Mouse (Mus musculus): ENCODE measurements around the gene Wdr73. TPM values are rescaled to one million over a fixed set of nuclear protein-coding genes. Genes with fewer than 3 reads are reported as not detected.
"Not testable (repeated sequence)": the region's sequence is repeated elsewhere in the genome, so short reads cannot be mapped to it uniquely, and the experiment has no call there.

Wdr73 gene
- total RNA-seq (2021), result 1 to 10 TPM; 6.3 to 7.6 TPM
- long read RNA-seq, experiment 1, partial matches to known transcripts, result 0 of 8 reads
- long read RNA-seq, experiment 1, other reads (novel, unspliced or antisense), result 2 of 8 reads
- long read RNA-seq, experiment 2, transcript Wdr73-201 (8 exons, 2,114 nt), result major isoform, 6 of 8 reads
- long read RNA-seq, experiment 2, partial matches to known transcripts, result 0 of 8 reads
- long read RNA-seq, experiment 2, other reads (novel, unspliced or antisense), result 0 of 8 reads

- intact Hi-C loops (cut with DNase I), result loop anchor here (5.0 kb wide), 2 partner anchors 46 to 91 kb away; partner anchors contain the start of genes Sec11a and Zfp592
Observed at GRCm38 (mm10) chr7:80900944-80901501, at the start of gene Wdr73. TSS of gene Wdr73 (minus strand) at chr7:80901269.

GRCm38 (mm10) chr7:80947445-80948350 lies 46.6 kb upstream of the Wdr73 start, which contains the start of gene Sec11a:
TSS of gene Sec11a (minus strand) at chr7:80947780.
- intact Hi-C loops (cut with DNase I), result loop anchor here (2.0 to 5.0 kb wide), 2 partner anchors 45 kb away; partner anchors contain the start of genes Wdr73 and Zfp592
- DNase-seq, result peak; percentile 93 to 94

More at GRCm38 (mm10) chr7:80900944-80901501, at the start of gene Wdr73:
- peak; percentile 92 to 95 for DNase-seq

GRCm38 (mm10) chr7:80939808-80940207 lies 38.7 kb upstream of the Wdr73 start:
- intact Hi-C loops (cut with DNase I), result no loop called here
- no peak for DNase-seq

GRCm38 (mm10) chr7:80937304-80937666 lies 36.2 kb upstream of the Wdr73 start:
- intact Hi-C loops (cut with DNase I); DNase-seq: not testable (repeated sequence)

- intact Hi-C loops (cut with DNase I); DNase-seq: not testable (repeated sequence)
Observed at GRCm38 (mm10) chr7:80936617-80937303, 35.7 kb upstream of the Wdr73 start.

- no peak for DNase-seq
- intact Hi-C loops (cut with DNase I), result no loop called here
Observed at GRCm38 (mm10) chr7:80935834-80936233, 34.8 kb upstream of the Wdr73 start.

GRCm38 (mm10) chr7:80932777-80933176 lies 31.7 kb upstream of the Wdr73 start:
- no peak for DNase-seq
- intact Hi-C loops (cut with DNase I), result no loop called here

GRCm38 (mm10) chr7:80931618-80932207 lies 30.6 kb upstream of the Wdr73 start:
- peak; percentile 33 to 59 for DNase-seq
- intact Hi-C loops (cut with DNase I), result no loop called here

- intact Hi-C loops (cut with DNase I), result no loop called here
- DNase-seq, result peak in 1 of 2 experiments; percentile 27
Observed at GRCm38 (mm10) chr7:80923165-80923564, 22.1 kb upstream of the Wdr73 start.

GRCm38 (mm10) chr7:80919647-80920008 lies 18.6 kb upstream of the Wdr73 start:
- DNase-seq, result no peak
- intact Hi-C loops (cut with DNase I), result no loop called here

GRCm38 (mm10) chr7:80918982-80919646 lies 18.0 kb upstream of the Wdr73 start:
- intact Hi-C loops (cut with DNase I), result no loop called here
- DNase-seq, result no peak

- no peak for DNase-seq
- intact Hi-C loops (cut with DNase I), result no loop called here
Observed at GRCm38 (mm10) chr7:80917916-80918465, 16.9 kb upstream of the Wdr73 start.

- no peak for DNase-seq
- intact Hi-C loops (cut with DNase I), result no loop called here
Observed at GRCm38 (mm10) chr7:80912496-80912895, 11.4 kb upstream of the Wdr73 start.

GRCm38 (mm10) chr7:80911053-80911452 lies 10.0 kb upstream of the Wdr73 start:
- intact Hi-C loops (cut with DNase I), result no loop called here
- DNase-seq, result no peak

- intact Hi-C loops (cut with DNase I), result loop anchor here (5.0 kb wide), 2 partner anchors 42 to 87 kb away; partner anchors contain the start of genes Sec11a and Zfp592
Observed at GRCm38 (mm10) chr7:80904921-80905515, 3.9 kb upstream of the Wdr73 start, which contains the start of gene Nmb. TSS of gene Nmb (minus strand) at chr7:80905076.

GRCm38 (mm10) chr7:80903625-80904422 lies 2.8 kb upstream of the Wdr73 start:
- intact Hi-C loops (cut with DNase I), result loop anchor here (5.0 kb wide), 2 partner anchors 43 to 88 kb away; partner anchors contain the start of genes Sec11a and Zfp592
- no peak for DNase-seq

More at GRCm38 (mm10) chr7:80904921-80905515, 3.9 kb upstream of the Wdr73 start, which contains the start of gene Nmb:
- DNase-seq, result peak; percentile 76 to 82

GRCm38 (mm10) chr7:80901541-80902274 lies 639 bp upstream of the Wdr73 start:
- intact Hi-C loops (cut with DNase I), result loop anchor here (5.0 kb wide), 2 partner anchors 46 to 91 kb away; partner anchors contain the start of genes Sec11a and Zfp592
- no peak for DNase-seq

Data from heart, postnatal 14 days (tissue).